In genomic region chr11:85995318-85996095, GRCm38 (mm10) we compare ENCODE assay signal across 8 mouse cellular contexts.
DNase-seq lines count a peak whose midpoint lies in the region; ATAC-seq and TF ChIP-seq lines count a peak whose summit lies in the region.

No protein-coding gene starts in this region.

- no peak overlapping the region for H3K27ac ChIP-seq in limb, embryonic 15.5 days
- no peak overlapping the region for H3K27ac ChIP-seq in olfactory bulb, adult 2 months (ENCODE audit: insufficient read depth, low read depth, low read length)

- DNase-seq in ovary, postnatal 36 days (ENCODE audit: low spot score), result peak; percentile 35
- DNase-seq in ovary, postnatal 10 days (ENCODE audit: low spot score), result no peak
- peak; percentile 14 to 20 for DNase-seq in frontal cortex, postnatal 25 days (ENCODE audit: low spot score in 2 of 2)
- DNase-seq in kidney, adult 9 months, result peak; percentile 19
- DNase-seq in adipocyte (ENCODE audit: low spot score), result no peak
- DNase-seq in spleen, adult 18-20 months, result no peak

- H3K4me2 ChIP-seq in limb, embryonic 15.5 days, result peak overlapping the region; percentile 58

- H3K27me3 ChIP-seq in limb, embryonic 15.5 days, result 0 out of 2 replicates have a peak, but pooled peaks cover 3% of the 10 kb centered on the region

- TF ChIP-seq POLR2A in olfactory bulb, adult 2 months (IDR thresholded peaks at IDR 0.05; ENCODE audit: insufficient read depth, low read depth, low read length), result no peak

- TF ChIP-seq CTCF in olfactory bulb, adult 2 months (IDR thresholded peaks at IDR 0.05; ENCODE audit: insufficient read depth, low read depth, low read length), result no peak

- H3K36me3 ChIP-seq in limb, embryonic 15.5 days, result no peaks in the 10 kb centered on the region

- H3K9ac ChIP-seq in limb, embryonic 15.5 days, result no peak overlapping the region

- WGBS in limb, embryonic 15.5 days, result 22% methylated on average over 29 of the region's 29 CpGs
- WGBS in olfactory bulb, adult 2 months, result 22% methylated on average over 29 of the region's 29 CpGs

- H3K9me3 ChIP-seq in limb, embryonic 15.5 days, result no peaks in the 10 kb centered on the region

- ATAC-seq in limb, embryonic 15.5 days (ENCODE audit: insufficient number of reproducible peaks, low FRiP score, low TSS enrichment, low read depth), result no peak

- H3K4me3 ChIP-seq in limb, embryonic 15.5 days, result peak overlapping the region; percentile 30
- H3K4me3 ChIP-seq in olfactory bulb, adult 2 months (ENCODE audit: insufficient read depth, low read depth, low read length), result peak overlapping the region; percentile 21

- peaks cover 10% of the 10 kb centered on the region for H3K4me1 ChIP-seq in limb, embryonic 15.5 days
- H3K4me1 ChIP-seq in olfactory bulb, adult 2 months (ENCODE audit: control insufficient read depth, insufficient read depth, low read length), result peaks cover 9% of the 10 kb centered on the region

Comparison
In these comparisons a context has a peak if more than half of its experiments do, and no peak if none do; other contexts are left out.
1. DNase-seq: peak in ovary, postnatal 36 days (single experiment), frontal cortex, postnatal 25 days (2 of 2) and kidney, adult 9 months (single experiment); none in ovary, postnatal 10 days (single experiment), adipocyte (single experiment) and spleen, adult 18-20 months (0 of 2).